Mouse (Mus musculus) B cell, adult 2 months (primary cell): ENCODE data around the gene Samd14.
"Not testable (repeated sequence)": the region's sequence is repeated elsewhere in the genome, so short reads cannot be mapped to it uniquely, and the experiment has no call there.

Experiments
- DNase-seq, 2 experiments: peaks; one replicate each; pipeline ENCODE4 v3.0.0; 2022

The Samd14 gene

DNA sequence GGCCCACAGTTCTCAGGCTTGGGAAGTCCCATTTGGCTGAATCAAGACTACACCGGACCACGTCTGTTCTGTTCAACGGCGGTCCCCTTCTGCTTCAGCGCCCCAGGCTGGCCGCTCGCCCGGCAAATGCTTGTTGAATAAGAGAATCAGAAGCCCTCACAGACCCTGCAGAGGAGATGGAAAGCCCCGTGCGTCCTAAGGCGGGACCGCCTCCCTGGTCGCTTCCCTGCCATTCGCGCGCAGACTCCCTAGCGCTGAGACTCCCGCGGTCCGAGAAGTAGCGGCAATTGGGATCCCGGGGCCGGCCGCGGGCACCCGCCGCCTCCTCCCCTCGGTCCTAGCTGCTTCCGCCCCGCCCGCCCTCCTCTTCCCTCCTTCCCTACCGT, at the start of gene Samd14:
Gene Samd14, plus strand, starts transcription at position 251 of the 386 bp plus-strand sequence.
- DNase-seq: peak; percentile 29 to 31

DNA sequence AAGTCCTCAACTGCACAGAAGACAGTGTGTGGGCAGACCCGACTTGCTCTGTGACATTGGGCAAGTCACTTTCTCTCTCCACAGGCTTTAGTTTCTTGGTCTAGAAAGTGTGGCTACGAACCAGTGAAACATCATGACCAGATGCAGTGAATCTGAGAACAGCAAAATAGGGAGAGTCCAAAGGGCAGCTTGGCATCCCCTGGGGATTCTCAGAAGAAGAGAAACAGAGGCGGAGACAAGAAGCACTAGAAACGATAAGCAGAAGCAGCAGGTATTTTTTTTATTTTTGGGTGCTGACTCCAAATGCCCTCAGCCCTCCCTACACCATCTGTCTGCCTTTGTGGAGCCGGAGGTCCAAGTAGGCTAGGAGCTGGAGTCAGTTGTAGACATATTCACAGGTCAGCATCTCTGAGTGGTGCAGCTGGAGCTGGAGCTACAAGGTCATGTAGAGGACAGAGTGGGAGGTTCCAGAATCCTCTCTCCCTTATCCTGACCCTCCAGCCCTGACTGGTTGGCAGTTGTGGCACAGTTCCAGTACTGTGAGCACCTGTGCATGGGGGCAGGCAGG, 47.1 kb upstream of the Samd14 start:
- DNase-seq: no peak

DNA sequence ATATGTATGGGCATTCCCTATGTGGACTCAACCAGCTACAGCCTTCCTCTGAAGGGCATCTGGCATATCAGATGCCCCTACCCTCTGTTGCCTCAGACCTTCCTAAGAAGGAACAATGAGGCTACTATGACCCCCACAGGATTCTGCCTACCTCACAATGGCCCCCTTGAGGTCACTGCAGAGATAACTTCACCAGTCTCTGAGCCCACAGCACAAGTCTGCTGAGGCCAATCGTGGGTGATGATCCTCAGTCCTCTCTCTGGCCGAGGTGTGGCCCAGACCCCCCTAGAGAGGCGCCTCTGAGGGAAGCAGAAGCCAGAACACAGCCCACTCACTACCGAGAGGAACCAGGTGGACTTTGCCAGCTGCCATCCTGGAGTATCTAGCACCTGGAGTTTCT, 42.3 kb upstream of the Samd14 start, which contains the start of gene Hils1:
Gene Hils1, plus strand, starts transcription at position 175 of the 400 bp plus-strand sequence.
- DNase-seq: no peak

DNA sequence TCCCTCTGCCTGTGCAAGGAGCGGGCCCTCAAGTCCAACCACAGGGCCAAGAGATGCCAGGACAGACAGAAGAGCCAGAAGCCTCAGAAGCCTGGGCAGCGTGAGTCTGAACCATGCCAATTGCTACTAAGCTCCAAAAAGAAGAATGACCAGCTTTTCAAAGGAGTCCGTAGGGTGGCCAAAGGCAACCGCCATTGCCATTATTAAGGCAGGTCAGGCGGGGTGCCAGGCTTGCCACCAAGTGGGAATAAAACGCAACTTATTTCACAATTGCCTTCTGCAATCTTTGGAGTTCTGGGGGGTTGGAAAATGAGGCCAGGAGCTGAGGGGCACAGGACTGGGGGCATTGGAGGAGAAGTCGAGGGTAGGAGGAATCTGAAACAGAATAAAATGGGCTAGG, 41.5 kb upstream of the Samd14 start:
- DNase-seq: no peak

DNA sequence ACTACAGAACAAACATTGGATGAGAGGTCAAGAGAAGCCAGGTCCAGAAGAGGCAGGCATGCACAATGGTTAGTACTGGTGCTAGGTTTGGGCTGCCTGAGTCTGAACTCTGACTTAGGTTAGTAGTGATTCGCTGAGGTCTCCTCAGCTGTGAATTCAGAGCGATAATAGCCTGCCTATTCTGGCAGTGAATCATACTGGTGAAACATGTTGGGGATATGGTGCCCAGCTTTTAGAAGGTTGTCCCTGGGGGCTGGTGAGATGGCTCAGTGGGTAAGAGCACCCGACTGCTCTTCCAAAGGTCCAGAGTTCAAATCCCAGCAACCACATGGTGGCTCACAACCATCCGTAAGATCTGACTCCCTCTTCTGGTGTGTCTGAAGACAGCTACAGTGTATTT, 40.0 kb upstream of the Samd14 start:
- DNase-seq: not testable (repeated sequence)

DNA sequence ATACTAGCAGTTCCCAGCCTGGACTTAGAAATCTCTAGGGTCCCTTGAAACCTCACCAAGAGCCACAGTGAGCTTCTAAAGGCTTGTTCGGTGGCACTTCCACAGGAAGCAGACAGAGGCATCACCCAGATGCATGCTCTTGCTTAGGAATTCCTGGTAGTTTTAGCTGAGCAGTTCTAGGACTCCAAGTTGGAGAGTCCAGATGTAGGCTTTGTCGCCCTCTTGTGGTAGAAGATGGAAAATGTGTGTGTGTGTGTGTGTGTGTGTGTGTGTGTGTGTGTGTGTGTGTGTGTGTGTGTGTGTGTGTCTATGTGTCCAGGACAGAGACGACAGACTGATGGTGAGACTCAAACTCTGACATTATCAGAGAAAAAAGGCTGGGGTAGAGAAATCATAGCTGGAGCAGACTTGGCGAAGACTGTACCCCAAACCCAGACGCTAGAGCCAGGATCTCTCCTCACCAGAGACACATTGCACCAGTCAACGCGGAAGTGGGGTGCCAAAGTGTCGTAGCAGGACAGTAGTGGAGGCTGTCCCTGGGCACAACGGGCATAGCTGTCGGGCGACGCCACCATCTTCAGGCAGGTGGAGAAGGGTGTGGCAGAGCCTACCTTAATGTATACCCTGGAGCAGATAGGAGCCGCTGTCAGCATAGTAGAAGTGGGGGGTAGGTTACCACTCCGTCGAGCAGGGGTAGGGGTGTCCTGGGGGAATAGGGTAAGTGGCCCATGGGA, 39.3 kb upstream of the Samd14 start:
- DNase-seq: peak; percentile 65 to 66

DNA sequence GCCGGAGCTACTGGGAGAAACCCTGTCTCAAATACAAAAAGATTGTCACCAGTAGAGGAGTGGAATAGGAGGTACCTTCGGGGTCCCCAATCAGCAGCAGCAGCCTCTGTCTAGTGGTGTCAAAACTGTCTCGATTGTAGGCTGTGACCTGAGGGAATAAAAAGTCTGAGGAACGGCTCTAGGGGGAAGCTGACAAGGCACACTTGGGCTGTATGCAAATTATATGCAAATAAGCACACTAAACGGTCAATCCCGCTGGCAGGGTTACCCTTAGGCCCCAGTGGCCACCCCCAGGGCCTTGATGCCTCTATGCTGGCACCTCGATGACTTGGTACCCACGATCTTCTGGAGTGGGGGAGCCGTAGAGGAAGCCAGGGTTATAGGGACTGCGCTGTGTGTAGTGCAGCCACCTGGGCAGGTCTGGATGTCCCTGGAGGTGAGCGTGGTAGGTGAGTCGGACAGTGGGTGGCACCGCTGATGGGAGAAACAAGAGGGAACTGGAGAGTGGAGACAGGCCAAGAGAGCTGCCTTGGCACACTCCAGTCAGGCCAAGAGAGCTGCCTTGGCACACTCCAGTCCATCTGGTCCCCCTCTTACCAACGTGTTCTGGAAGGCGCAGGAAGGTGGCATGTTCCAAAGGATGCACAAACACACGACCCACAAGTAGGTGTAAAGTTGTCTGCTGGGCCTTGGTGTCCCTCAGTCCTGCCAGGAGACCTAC, 37.6 kb upstream of the Samd14 start:
- DNase-seq: peak in 1 of 2 experiments; percentile 5

DNA sequence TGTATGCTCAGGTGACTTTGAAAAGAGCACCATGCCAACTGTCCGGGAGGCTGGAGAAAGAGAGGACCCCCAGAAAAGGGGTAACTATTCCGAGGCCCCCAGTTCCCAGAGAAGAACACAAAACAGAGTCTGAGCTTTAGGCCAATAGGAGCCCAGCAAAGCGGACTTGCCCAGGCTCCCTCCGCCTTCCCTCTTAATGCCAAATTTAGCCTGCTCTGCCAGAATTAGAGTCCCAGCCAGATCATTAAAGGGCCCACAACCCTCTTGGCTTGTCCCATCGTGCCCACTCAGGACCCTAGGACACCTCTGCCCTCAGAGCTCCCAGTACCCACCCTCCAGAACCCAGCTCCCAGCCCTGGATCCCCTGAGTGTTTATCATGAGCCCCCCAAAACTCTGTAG, 36.8 kb upstream of the Samd14 start:
- DNase-seq: no peak

DNA sequence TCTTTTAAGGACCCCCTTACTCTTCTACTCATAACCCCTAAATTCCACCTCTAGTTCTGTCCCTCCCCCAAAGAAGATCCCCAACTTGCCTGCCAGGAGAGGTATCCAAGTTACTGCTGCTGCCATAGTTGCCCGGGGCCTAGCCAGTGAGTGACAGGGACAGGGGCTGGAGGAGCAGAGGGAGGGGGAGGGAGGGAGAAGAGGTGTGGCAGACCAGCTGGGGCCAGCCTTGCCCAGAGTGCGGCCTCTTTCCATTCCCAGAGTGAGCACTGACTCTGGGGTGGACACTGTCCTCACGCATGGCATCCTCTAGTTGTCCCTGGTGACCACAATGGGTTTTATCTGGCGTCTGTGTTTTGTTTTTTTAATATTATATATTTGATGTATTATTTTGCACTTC, 36.4 kb upstream of the Samd14 start:
- no peak for DNase-seq

DNA sequence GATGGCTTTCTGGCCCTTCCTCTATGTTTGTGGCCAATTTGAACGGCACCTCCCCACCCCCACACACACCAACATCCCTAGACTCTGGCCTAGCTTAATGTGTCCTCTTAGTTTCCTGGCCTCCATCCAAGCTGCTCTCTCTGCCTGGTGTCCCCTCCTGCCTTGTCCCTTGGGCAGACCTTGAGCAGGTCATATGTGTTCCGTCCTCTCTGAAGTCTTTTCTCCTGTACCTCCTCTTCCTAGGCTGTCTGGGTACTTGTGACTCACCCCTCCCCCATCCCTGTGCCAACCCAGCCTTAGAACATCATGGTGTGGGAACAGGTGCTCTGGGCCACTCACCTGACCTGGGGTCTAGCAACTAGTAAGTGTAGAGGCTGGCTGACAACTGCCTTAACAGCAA, 34.7 kb upstream of the Samd14 start:
- DNase-seq: no peak

DNA sequence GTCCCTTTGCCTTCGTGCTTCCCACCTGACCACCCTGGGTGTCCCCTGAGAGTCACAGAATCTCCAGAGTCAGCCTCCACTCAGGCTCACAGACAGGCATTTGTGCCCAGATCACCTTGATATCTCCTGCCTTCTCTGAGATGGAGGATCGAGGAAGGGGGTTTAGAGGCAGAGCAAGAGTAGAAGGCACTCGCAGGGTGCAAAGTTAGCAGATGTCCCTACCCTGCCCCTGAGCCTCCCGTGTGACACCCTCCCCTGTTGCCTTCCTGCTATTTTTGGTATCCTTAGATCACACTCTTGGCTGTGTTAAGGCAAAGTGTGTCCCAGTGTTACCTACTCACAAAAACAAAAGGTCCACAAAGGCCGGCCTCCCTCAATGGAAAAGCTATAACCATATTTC, 33.5 kb upstream of the Samd14 start, which contains the start of gene Sgca:
Gene Sgca, minus strand, starts transcription at position 129 of the 400 bp plus-strand sequence.
- no peak for DNase-seq

DNA sequence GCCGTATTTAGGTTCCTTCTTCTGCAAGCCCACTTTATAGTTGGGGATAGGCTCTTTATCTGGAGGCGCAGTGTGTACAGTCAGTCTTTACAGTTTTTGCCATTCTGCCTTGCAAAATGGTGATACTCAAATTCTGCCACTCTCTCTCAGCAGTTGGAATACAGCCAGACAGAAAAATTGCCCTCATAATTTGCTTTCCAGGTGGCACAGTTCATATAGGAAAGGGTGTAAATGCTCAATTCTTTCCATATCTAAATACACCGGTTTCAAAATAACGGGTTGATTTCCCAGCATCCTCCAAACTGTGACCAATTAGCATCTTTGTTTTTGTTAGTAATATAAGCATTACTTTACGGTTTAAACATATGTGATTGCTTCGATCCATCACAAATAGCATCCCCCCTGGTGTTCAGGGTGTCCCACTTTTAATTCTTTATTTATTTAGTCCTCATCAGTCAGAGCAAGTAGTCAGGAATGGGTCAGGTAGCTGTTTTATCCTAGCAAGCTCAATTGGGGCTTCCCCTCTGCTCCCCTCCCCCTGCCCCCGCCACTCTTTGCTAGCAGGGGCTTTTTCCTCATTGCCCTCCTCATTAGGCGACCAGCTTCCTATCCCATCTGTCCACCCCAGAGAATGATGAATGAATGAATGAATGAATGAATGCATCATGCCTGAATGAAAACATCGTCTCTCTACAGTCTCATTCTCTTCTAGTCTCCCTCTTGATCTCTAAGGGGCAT, 31.3 kb upstream of the Samd14 start:
- DNase-seq: no peak

DNA sequence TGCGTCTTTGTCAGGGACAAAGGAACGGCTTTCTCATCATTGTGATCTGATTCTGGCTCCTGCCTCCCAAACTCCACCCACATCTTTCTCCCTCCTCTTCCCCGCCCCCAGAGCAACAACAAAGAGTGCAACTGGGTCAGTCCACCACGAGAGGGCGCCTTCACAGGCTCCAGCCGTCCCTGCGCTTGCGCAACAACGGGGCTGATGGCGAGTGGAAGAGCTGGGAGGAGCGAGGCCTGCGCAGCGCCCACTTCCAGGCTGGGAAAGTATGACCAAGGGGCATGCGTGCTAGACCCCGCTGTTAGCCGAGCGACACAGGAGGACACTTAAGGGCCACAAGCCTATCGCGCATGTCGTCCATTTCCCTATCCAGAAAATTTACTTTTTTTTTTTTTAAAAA, 30.7 kb upstream of the Samd14 start:
- peak; percentile 95 to 96 for DNase-seq

DNA sequence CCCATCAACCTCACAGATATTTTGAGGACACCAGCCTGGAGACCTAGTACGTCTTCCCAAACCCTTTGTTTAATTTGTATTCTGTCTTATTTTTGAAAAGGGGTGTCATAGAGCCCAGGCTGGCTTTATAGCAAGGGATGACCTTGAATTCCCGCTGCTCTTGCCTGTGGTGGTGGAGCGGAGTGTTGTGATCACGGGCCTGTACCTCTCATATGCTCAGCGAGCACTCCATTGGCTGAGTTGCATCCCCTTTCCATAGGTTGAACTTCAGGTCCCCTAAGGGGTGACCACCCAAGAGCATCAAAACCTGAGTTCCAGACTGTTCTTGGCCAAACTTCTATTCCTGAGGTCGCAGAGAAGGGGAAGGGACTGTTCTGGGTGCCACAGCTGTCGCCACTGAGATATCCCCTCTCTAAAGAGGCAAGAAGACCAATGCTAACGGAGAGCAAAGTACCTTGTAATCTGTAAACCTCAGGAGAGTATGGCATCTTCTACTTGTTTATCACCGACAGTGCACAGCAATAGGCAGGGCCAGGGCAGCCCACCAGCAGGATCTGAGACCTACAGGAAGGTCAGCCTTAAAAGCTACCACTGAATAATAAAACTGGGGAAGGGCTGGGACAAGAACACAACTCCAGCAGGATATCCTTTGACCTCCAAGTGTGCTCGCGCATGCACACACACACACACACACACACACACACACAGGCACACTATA, 30.1 kb upstream of the Samd14 start:
- DNase-seq: no peak

DNA sequence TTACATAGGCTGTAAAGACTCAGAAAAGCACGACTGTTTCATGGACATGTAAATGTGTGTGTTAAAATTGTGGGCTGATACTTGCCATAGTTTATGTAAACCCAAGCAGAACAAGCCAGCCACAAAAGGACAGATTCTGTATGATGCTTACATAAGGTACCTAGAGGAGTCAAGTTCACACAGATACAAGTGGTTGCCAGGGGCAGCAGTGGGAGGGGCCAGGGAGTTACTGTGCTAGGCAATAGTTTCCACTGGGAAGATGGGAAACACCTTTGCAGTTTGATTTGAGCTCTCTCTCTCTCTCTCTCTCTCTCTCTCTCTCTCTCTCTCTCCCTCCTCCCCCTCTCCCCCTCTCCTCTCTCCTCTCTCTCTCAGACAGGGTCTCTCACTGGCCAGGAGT, 24.5 kb upstream of the Samd14 start:
- no peak for DNase-seq

DNA sequence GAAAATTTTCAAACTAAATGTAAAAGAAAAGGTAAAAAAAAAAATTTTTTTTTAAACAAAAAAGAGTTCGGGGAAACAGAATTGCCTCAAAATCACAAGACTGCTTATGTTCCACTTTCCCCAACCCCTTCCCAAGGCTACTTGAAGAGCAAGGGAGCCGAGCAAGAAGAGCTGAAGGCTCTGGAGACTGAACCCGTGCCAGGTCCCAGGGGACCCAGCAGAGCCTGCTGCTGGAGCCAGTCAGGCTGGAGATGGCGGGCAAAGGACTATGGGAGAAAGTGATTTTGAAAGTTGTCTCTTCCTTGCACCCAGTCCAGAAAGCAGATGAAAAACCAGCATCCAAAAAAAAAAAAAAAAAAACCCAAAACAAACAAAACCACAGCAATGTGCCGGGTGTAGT, 23.9 kb upstream of the Samd14 start:
- no peak for DNase-seq

DNA sequence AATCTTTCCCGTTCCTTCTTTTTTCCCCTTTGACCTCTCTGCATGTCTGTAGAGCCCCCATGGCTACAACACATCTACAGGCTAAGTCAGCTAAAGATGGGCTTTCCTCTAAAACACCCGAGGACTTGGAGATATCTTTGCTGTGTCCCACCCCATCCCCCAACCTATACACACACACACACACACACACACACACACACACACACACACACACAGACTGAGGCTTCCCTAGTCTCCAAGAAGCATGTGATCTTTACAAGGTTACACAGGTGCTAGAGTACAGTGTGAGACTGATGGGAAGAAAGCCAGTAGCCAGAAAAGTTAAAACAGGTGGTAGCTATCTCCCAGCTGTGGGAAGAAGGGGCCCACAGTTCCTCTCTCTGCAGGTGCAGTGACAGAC, 23.2 kb upstream of the Samd14 start:
- DNase-seq: no peak

DNA sequence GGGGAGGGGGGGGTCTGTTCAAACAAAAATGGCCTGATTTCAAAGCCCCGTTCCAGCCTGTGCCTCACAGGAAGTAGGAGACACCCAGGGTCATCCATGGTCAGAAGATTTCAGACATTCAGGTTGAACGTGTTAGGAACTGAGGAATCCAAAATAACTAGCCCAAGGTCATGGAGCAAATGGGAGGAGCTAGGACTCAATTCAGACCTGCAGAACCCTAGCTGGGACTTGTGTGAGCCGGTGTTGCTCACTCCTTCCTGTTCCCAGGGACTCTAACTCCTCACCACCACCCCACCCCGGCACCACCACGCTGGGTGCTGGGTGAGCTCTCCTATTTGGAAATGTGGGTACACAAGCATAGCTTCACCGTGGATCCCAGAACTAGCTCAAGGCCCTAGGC, 22.3 kb upstream of the Samd14 start:
- DNase-seq: no peak

DNA sequence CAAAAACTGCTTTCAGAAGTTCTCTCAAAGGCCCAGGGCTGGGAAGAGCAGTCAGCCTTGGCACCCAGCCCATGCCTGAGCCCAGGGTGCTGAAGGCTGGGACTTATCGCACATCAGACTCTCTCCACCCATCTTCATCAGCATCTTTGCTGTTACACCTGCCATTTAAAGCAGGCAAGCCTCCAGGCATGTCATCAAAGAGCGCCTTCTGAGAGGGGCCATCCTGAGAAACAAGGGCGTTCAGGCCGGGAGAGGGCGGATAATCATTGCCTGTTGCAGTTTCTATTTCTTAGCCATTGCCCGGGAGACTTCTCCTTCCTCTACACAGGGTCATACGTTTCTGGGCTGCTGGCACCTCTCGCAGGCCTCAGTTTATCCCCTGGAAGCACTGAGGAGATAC, 21.8 kb upstream of the Samd14 start:
- DNase-seq: no peak

DNA sequence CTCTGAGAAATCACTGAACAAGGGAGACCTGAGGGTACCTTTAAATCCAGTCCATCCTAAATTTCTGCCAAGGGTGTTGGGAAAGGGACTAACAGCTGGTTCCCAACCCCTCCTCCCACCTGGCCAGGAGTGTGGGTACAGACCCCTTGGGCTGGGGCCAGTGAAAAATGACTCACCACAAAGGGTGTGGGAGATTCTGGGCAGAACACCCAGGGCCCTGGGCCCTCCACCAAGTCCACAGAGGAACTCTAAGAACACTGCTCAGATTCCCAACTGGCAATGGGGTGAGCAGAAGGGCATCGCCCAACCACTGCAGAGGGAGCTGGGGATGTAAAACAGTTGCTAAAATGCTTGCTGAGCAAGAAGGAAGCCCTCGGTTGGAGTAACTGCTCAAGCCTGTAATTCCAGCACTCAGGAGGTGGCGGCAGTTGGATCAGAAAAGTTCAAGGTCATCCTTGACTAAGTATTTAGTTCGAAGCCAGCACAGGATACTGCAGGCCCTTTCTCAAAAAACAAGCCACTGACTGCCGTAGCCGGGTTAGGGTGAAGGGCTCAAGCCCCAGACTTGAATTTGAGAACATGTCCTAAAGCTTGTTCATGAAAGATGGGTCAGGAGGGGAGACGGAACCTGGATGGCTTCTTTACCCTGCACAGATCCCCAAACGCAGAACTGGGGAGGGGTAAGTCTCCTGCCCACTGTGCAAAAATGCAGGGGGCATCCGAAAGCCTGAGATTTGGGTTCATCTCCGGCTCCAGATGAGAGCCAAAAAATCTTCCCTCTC, 20.7 kb upstream of the Samd14 start:
- DNase-seq: no peak

DNA sequence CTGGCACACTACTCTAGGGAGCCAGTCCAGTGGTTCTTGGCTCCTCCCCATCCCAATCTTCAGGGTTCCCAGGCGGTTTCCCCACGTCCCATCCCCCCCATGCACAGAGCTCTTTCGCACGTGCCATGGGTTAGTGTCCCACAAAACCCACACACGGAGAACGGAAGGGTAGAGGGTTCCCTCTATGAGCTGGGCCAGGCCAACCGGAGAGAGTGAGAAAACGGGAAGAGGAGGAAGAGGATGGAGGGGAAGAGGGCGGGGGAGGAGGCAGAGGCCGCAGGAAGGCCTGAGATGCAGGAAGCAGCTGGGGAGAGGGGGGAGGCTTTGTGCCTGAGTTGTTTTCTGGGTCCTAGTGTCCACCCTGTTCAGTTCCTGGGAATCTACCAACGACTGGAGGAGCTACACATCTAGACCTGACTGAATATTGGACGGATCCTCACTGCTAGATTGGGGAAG, 20.1 kb upstream of the Samd14 start:
- peak; percentile 67 for DNase-seq
